Mouse (Mus musculus) T-helper 17 cell (primary cell): ENCODE results near the gene Tomm20.

Experiments
- in situ Hi-C, 2 experiments: fragments of 300-600 bp; cut with MboI, MseI; formaldehyde crosslinking; loops; 1 replicate in 1 of 2; 2 replicates in 1 of 2; pipeline ENCODE4 v1.15.1; 2025; ENCODE audit warnings: high pct_unique_total_duplicates in 2 of 2

Tomm20 gene

DNA sequence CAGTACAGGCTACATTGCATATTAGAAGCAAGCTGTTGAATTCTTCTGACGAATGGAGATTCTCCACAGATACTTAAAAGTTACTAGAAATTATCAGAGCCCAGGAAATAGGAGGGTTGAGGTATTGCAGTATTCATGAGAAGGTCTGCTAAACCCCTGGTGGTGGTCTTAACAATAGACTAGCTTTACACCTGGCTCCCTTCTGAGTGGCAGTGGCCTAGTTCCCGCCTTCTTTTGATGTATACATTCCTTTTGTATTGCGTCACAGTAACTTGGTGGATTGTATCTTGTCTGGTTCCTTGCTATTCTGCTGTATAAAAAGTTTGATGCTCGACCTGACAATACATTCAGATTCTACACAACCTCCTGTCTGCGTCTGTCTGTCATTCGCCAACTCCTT lies 22.5 kb upstream of the Tomm20 start:
- in situ Hi-C loops, result loop anchor here in 1 of 2 experiments (10.0 kb wide), 1 partner anchor 1953 kb away; the partner anchor contains the start of gene Tsnax

DNA sequence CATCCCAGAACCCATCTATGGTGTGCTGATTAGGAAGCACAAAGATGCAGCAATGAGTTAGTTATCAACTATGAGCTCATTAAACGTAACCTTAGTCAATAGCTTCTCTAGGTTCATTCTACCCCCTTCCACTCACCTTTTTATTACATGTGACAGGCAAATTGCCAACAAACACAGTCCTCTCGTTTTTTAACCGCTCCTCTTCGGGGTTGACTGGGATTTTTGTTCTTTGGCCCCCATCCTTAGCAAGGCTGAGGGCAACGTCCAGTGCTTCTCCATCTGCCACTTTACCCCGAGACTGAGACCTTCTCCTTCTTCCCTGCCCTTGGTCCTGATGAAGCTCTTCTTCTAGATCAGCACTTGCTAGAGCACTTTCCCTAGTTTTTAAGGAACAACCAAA lies 19.6 kb upstream of the Tomm20 start:
- in situ Hi-C loops, result loop anchor here in 1 of 2 experiments (10.0 kb wide), 1 partner anchor 1950 kb away; the partner anchor contains the start of gene Tsnax

DNA sequence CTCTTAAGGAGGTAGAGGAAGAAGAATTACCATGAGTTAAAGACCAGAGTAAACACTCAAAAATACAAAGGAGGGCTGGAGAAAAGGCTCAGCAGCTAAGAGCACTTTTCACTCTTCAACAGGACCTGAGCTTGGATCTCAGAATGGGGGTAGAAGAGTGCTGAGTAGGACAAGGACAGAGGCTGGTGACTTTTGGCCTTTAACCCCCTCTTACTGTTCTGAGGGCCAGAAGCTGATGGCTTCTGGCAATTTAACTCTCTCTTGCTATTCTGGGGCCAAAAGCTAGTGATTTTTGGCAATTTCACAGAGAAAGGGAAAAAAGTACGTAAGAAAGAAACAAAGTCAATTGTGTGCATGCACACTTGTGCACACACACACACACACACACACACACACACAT lies 17.2 kb upstream of the Tomm20 start:
- in situ Hi-C loops, result loop anchor here in 1 of 2 experiments (10.0 kb wide), 1 partner anchor 1948 kb away; the partner anchor contains the start of gene Tsnax

DNA sequence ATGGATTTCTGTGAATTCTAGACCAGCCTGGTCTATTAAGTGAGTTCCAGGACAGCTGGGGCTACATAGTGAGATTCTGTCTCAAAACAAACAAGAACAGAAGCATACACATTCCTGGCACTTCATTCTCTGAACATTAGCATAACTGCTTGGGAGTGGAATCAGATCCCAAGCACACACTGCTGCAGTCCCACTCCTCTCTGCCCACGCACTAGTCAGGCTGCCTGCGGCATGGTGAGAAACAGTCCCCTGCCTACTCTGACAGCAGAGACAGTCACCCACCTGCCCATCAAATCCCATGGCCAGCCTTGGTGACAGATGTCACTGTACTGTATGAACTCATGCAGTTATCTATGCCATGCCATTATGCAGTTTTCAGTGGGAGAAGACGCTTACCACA lies 15.9 kb upstream of the Tomm20 start:
- in situ Hi-C loops, result loop anchor here in 1 of 2 experiments (10.0 kb wide), 1 partner anchor 1947 kb away; the partner anchor contains the start of gene Tsnax

DNA sequence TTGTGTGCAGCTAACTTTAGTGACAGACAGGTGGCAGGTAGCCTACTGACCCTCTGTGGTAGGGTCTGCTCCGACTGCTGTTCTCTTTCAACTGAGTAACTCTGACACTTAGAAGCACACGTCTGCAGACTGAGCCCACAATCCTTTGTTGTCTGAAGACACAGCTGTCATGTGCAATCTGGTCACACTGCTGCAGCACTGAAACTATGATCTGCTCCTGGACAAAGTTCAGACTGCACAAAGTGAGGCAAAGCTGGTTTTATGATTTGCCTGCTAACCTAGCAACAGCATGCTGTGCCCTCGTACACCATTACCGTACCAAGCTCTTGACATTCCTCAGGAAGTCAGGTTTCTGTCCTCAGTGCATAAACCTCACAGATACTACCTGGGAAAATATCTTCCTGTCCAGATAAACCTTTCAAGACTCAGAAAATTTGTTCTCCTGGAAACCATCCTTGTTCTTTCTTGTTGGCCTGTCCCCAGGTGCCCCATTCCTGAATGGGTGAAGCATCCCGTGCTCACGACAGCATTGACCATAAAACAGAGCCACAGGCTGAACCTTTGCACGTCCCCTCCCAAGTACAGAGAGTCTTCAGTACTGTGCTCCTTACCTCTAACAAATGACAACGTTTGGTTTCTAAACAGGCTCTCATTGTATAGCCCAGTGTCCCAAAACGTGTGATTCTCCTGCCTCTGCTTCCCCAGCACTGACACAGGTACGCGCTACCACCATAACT lies 6.4 kb upstream of the Tomm20 start:
- in situ Hi-C loops, result no loop called here

DNA sequence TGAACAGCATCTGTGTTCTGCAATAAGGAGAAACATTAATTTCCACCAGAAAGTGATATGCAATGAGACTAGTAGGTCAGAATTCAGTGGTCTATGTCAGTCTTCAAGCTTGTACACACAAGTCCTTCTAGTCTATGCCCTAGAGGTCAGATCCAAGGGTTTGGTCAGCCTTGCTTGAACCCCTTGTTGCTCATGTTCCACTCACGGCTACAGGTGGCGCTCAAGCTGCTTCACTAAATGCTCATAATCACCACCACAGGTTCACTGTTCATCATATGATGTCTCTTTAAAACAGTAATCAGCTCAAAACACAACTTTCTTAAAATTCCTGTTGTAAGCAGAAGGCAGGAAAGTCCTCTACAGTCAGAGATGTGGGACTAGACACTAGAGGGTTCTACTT lies 3.9 kb upstream of the Tomm20 start:
- in situ Hi-C loops, result loop anchor here in 1 of 2 experiments (10.0 kb wide), 1 partner anchor 1385 kb away; the partner anchor contains the start of gene Sipa1l2

DNA sequence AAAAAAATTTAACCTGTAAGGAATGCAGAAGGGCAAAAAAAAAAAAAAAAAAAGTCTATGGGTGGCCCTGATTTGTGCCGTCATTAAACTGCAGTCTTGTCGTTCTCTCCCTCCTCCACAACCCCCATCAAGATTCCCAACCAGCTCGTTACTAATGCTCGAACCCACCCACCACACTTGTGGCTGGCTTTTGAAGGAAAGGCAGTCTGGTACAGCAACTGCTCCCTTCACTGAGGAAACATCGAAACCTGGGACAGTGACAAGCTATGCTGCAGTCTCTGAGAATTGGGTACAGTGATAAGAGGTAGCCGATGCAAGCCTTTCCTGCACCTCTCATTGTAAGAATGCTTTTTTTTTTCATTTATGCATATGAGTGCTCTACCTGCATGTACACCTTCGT lies 800 bp upstream of the Tomm20 start:
- in situ Hi-C loops, result loop anchor here in 1 of 2 experiments (10.0 kb wide), 1 partner anchor 1382 kb away; the partner anchor contains the start of gene Sipa1l2

DNA sequence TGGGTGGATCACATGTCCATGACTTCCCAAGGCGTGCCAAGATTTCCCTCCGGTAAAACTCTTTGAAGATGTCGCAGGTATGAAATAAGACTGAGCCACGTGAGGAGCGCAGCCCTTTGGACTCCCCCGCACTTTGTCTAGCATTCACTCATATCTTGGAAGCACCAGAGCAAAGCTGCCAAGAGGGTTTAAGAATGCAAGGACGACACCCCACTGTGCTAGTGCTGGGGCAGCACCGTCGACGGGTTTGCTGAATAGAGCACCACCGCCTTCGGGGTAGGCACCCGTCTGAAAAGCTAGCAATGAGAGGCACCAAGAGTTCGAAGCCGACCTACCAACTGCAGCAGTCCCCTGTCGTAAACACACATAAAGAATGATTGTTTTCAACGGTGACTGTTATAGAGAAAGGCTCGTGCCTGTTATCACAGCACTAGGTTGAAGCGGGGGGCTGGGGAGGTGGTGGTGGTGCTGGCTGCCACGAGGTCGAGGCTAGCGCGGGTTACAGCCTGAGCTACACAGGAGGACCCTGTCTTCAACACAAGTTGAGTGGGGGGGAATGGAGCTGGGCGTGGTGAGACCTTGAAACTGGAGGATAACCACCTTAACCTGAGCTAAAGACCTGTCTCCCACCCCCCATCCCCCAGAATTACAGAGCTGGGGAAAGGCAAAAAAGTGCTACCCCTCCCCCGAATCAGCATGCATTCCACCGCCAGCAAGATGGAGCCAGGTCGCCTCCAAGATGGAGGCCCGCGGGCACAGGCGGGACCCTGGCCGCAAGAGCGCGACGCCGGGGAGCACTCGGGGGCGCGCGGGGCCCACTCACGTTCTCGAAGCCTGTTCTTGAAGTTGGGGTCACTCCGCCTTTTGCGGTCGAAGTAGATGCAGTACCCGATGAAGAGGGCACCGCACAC lies 608 bp downstream of the Tomm20 start:
- in situ Hi-C loops, result loop anchor here in 1 of 2 experiments (10.0 kb wide), 1 partner anchor 1380 kb away; the partner anchor contains the start of gene Sipa1l2

DNA sequence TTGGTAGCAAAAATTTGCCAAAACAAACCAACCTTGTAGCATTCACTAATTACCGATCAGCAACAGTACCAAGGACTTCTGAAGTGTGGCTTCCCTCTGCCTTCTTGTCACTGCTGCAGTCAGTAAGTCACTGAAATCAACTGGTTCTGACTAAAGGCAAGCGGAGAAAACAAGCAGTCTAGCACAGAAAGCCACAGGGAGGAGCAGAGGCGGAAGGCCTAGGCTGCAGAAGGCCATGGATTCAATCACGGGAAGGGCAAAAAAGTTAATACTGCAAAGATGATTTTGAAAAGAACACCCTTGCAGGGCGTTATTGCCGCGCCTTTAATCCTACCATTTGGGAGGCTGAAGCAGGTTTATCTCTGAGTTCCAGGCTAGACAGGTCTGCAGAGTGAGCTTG lies 2.1 kb downstream of the Tomm20 start:
- in situ Hi-C loops, result loop anchor here in 1 of 2 experiments (10.0 kb wide), 1 partner anchor 1379 kb away; the partner anchor contains the start of gene Sipa1l2

DNA sequence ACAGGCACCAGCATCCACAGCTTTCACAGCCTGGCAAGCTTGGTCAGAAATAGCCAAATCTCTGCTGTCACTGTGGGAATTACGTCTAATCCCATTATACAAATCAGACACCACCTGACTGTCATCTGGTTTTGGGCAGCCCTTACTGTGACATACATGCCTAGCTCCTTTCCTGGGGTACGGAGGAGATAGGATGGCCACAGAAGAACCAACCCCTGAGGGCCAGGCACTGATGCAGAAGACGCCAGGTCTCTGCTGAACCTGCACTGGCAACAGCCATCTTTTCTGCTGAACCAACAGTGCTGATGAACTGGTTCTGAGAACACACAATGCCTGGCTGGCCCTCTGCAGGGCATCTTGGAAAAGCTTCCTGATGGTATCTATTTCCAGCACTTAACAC lies 8.3 kb downstream of the Tomm20 start:
- in situ Hi-C loops, result no loop called here

DNA sequence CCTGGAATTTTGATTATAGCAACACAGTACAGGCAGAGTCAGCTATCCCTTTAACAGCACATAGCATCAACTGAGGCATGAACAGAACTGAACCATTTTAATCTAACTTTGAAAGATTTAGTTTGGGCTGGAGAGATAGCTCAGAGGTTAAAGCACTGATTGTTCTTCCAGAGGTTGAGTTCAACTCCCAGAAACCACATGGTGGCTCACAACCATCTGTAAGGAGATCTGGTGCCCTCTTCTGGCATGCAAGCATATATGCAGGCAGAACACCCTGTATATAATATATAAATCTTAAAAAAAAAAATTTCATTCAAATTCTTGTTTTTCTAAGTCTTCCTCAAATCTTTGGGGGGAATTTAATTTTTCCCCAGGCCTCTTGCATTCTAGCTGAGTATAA lies 9.7 kb downstream of the Tomm20 start:
- in situ Hi-C loops, result no loop called here

DNA sequence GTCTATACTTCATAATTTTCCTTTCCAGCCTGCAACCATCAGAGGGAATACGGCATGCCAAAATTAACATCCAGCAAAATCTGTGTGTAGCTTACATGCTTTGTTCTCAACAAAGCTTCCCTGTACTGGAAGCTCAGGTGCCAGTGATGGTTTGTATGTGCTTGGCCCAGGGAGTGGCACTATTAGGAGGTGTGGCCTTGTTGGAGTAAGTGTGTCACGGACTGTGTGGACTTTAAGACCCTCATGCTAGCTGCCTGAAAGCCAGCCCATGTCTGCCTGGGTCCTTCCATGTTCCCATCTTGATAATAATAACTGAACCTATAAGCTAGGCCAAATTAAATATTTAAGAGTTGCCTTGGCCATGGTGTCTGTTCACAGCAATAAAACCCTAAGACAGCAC lies 10.3 kb downstream of the Tomm20 start:
- in situ Hi-C loops, result no loop called here

DNA sequence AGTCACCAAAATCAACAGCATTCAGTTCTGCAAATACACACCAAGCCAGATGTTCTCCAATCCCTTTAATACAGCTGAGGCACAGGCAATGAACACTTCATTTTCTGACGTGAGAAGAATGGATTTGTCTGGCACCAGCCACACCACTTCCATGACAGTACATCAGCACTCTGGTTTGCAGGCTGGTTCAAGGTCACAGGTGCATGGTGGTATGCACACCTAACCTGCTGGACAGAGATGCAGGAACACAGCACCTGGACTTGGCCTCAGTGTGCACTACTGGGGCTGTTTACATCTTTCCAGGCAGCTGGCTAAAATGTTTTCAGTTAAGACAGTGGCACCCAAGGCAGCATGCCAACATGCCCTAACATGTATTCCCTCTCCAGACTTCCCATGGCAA lies 13.0 kb downstream of the Tomm20 start:
- in situ Hi-C loops, result no loop called here

DNA sequence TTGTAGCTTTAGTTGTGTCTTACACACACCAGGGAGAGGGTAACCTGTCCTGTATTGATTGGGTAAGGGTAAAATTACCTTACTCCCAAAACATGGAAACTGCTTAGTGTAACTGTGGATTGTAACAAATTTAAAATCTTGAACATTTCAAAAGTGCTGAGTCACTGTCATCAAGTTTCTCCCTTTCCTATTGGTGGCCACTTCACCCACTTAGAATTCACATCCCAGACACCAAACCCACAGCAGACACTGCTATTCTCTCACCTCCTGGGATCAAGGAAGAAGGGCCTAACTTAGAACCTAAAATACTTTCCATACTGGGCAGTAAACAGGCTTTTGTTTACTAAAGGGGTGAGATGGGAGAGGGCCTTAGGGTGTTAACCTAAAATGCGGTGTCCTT lies 13.4 kb downstream of the Tomm20 start:
- in situ Hi-C loops, result no loop called here

DNA sequence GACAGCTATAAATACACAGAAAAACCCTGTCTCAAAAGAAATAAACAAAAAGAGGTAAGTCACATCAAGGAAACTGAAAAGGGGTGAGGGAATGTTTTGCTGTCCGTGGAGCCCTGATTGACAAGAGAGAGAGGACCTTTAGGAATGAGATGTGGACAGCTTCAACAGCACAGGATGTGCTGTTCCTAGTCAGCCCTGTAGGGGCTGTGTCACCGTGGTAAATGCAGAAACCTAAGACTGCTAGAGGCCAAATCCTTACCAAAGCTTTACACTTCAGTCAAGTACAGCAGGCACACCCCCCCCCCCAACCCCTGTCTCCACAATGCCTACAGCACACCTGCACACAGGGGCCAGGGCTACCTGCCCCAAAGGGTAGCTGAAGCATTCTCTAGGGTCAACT lies 13.9 kb downstream of the Tomm20 start:
- in situ Hi-C loops, result no loop called here

DNA sequence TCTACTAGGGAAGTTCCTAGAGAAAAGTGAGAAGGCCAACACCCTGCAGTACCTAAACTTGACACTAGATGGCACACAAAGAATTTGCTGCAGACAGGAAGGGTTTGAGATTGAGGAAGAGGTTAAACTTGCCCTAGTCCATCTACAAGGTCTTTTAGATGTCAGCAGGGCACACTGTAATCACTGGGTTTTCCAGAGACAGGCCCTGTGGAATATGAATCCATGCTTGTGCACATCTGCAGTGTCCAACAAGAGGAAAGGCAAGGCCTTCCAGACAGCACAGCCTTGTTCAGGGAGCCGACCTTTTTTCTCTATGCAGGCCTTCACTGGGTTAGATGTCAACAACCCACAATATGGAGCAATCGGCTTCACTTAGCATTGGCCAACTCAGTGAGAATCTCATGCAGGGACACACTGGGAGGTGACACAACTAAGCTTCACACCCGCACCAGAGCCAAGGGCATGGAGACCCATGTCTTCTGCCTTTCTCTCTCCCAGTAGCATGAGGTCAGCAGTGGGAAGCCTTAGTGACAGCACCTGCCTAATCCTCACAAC lies 16.0 kb downstream of the Tomm20 start:
- in situ Hi-C loops, result no loop called here

DNA sequence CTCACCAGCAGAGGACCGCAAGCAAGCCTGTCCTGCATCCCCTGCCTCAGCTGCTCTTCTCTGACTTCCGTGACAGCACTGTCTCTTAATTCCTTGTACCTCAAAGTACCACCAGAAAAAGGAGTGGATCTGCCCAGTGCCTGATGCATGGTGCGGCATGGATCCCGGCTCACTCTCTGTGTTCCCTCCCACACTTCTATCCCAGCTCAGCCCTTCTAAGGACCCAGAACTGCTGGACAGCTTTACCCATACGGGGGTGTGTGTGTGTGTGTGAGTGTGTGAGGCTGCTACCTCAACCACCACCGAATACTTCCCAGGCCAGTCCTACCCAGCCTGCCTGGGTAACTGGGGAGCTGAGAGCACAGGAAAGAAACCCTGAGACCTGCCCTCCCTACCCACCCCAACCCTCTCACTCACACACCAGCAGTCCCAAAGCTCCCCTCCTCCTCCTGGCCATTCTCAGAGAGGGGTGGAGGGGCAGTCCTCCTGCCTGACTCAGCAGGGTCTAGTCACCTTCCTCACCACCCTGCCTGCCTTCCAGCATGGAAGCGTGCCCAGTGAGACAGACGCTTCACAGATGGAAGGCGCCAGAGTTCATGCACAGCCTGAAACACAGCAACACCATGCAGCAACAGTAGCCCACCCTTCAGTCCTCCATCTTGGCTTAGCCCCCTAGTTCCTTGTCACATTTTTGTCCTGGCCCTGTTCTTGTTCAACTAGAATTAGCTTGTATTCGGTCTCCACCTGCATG lies 16.7 kb downstream of the Tomm20 start:
- in situ Hi-C loops, result no loop called here

DNA sequence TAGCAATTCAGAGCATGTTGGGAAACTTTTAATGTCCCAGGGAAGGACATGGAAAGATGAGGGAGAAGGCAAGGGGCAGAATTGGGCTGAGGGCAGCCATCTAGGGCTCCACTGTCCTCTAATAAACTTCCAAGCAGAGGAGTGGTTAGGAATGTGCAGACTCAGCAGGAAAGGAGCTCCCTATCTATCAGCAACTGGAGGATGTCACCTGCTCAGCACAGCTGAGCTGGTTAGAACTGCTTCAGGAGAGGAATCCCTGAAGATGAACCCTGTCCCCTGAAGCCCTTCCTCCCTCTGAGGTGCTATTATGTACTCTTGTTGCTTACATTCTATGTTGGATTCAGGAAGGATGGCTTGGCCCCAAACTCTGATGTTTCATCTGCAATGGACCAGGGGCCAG lies 17.6 kb downstream of the Tomm20 start:
- in situ Hi-C loops, result no loop called here

DNA sequence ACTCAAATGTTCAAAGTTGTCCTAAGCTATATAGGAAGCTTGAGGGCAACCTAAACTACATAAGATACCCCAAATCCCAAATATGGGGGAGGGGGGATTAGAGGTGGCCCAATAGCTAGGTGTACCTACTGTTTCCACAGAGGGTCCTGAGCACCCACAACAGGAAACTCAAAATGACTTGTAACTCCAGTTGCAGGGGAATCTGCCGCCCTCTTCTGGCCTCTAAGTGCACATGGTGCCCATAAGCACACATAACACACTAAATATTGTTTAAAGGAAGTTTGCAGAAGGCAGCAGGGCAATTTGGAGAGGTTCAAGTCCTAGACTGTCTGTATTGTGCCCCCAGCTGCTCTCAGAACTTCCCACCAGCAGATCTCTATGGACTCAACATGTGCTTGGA lies 18.6 kb downstream of the Tomm20 start:
- in situ Hi-C loops, result no loop called here

DNA sequence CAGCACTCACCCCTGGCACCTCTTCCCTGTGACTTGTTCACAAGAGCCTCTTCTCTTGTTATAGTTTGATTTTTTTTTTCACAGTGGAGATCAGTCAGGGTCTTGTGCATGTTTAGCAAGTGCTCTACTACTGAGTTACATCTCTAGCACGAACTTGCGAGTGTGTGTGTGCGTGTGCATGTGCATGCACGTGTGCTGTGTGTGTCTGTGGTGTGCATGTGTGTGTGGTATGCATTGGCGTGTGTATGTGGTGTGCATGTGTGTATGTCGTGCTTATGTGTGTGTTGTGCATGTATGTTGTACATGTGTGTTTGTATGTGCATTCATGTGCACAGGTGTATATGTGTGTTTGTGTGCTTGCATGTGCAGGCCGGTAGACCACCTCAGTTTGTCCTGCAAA lies 22.7 kb downstream of the Tomm20 start:
- in situ Hi-C loops, result loop anchor here (5.0 kb wide), 1 partner anchor 426 kb away; no protein-coding TSS in a partner anchor

DNA sequence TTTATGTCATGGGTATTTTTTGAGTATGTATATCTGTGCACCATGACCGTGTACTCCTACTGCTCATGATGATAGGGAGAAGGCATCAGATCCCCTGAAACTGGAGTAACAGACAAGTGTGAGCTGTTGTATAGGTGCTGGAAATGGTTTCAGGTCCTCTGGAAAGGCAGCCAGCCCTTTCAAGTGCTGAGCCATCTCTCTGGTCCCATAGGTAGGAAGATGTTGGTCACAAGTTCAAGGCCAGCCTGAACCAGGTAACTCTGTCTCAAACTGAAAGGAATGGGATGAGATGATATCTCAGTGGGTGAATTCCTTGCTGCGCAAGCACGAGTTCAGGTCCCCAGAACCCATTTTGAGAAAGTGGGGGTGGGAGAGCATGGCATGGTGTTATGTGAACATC lies 24.2 kb downstream of the Tomm20 start:
- in situ Hi-C loops, result loop anchor here (5.0 kb wide), 1 partner anchor 424 kb away; no protein-coding TSS in a partner anchor
